Mouse (Mus musculus) yolk sac, embryonic 10.5 days (tissue): ENCODE measurements around the gene Auts2.
A peak's percentile ranks its signal among the peaks of the same experiment; 100 is the strongest.

Experiments used
- DNase-seq: peaks from one replicate; pipeline ENCODE4 v3.0.0-alpha.2; 2017; ENCODE audit warnings: low spot score

Auts2 gene

DNA sequence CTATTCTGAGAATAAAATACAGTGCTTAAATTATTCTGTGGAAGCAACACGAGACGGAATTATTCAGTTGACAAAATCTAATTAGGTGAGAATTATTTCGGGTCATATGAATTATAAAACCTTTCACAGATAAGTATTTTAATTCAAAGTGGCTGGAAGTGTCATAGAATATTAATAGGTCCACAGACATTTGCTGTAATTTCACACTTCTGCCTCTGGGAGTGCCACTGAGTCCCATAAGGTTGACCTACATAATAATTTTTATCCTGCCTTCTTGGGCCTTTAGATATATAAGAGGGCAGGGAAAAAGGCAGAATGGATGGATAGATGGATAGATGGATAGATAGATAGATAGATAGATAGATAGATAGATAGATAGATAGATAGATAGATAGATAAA lies 454.6 kb downstream of the Auts2 start:
- no peak for DNase-seq

DNA sequence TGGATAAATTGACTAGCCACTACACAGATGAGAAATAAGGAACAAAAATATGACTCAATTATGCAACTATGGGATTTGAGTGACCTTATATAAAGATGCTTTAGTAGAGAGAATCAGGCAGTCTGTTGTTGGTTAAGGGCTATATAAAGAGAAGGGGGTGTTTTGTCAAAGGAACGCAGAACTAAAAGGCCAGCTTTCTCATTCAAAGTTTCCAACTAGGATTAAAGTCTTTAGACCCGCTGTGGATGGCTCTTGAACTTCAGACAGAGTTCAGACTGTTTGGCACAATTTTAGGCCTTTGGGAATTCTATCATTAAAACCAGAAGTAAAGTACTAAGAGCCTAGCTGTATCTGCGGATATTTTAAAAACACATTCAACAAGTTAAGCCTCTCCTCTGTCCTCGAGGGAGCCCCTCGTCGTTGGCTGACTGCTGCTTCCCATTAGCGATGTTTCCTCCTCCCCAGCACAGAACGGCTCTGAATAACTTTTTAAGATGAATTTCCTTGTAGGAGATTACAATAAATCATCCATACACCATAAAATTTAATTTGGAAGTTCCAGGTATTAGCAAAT lies 459.3 kb downstream of the Auts2 start:
- DNase-seq = no peak

DNA sequence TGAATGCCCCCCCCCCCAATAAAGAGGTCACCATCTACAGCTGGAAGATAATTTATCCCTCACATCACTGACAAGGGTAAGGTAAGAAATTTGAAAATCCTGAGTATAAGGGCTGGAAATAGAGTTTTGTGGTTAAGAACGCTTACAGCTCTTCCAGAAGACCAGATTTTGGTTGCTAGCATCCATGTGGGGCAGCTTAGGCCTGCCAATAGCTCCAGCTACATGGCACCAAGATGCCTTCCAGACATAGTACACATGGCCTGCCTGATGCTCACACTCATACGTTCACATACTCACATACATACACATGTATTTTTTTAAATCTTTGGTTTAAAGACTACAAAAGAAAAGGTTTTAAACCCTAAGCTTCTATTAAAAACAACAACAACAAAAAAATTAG lies 467.2 kb downstream of the Auts2 start:
- DNase-seq = no peak

DNA sequence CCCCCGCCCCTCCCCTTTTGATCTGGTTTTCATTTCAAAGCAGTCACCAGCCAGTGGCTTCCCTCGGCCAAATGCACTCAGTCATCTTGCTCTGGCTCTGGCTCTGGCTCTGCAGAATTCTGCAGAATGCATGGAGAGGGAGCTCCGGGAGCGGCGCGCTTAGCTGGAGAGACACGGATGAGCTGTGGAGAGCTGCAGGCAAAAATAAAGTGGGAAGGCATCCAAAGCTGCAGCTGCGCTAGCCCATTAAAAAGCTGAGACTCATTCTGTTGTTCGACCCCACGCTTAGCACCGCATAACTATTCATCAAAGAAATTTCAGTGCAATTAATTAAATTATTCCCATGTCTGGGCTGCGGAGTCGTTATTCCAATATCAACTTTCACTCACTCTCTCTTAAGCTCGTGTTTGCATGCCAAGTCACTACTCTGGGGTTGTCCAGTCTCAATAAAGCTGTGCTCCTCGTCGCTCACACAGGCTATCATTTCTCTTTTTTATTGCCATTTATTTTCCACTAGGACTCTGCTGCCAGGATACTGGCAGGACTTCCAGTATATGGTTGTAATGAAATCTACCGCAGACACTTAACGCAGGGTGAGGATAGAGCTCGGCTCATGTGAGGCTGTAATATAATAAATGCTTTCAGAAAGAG lies 468.3 kb downstream of the Auts2 start:
- DNase-seq = peak; percentile 12

DNA sequence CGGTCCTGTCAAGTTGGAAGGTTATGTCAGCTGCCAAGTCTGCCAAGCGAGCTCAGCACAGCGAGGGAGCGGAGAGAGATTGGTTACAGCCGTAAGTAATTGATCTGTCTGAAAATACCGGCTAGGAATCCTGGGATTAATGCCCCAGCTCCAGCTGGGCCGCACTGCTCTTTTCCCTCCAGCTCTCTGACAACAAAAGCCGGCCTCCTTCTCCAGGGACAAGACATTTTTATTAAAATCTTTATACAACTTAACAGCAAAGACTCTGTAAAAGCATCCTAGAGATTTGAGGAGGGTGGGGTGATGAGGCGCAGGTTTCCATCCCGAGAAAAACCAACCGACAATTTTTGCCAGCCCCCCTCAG lies 468.8 kb downstream of the Auts2 start:
- DNase-seq = peak; percentile 15

DNA sequence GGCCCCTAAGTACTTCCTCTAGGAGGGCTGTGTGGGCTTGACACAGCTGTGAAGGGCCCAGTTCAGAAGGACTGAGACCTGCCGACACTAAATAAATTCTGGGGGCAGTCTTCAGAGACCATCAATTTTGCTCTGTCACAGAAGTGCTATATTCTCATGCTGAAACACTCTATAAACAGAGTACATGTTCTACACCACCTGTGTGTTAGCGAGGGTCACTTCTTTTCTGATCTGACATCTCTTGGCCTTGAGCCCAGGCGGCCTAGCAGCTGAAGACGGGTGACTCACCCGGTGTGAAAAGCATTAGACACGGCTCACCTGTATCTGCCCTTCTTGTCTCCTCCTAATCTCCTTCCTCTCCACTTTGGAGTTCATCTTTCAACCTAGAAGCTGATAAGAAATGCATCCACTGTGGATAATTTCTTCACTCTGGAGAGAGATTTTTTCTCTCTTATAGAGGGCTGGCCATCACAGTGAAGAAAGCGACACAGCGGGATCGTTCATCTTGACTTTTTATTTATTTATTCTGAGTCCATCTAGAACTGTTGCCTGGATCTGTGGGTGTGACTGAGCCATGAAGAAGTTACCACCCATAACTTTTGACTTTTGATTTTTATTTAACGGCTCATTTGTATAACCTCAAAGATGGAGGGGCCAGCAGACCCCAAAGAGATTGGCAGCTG lies 469.3 kb downstream of the Auts2 start:
- no peak for DNase-seq

DNA sequence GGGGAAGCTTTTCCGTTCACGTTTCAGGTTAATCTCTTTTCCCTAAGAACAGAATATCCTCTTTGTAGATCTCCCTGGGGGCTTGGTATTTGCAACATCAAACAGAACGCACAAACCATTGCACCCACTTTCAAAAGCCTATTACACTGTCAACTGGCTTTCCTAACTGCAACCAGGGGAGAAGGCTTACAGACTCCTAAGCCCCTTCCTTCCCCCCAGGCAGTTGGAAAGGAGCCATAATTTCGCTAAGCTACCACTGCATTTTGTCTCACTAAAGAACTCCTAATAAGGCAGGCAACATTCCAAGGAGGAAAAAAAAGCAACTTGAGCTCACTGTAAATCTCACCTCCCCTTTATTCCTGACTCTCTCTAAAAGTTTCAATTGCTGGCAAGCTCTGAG lies 470.8 kb downstream of the Auts2 start:
- no peak for DNase-seq

DNA sequence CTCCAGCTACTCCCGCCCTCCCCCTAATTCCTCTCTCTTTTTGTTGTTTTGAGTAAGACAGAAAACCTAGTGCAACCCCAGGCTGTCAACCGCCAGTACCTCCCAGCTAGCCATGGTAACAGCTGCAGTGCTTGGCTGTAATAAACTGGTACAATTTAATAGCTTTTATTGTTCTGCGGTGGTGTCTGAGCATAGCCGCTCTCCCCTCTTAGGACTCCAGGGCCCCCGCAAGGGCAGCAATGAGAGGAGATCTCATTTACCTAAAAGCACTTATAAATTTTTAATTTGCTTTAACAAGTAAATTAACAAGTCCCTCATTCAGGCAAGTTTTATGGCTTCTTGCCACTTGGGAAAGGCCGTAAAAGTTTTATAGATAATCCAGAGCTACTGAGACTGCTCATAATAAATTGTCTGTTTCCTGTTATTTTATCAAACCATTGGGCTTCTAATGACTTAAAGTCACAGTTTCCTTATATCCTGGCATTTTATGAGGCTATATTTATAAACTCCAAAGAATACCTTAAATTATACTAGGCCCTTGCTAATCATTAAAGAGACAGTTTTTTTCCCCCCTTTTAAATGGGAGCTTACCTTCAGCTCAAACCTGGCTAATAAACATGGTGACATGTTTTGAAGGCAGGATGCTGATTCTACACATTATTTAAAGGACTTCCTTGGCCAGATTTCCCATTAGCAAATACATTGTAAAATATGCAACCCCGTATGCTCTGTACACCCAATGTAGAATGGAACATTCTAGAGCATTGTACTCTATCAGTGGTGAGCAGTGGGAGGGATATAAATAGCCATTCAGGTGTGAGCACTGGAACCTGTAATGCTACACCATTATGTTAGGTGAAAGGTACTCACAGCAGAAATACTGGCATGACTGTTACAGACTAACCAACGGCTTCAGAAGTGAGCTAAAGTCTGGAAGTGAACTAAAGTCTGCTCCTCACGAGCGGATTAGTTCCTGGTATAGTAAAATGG lies 475.1 kb downstream of the Auts2 start:
- DNase-seq = no peak

DNA sequence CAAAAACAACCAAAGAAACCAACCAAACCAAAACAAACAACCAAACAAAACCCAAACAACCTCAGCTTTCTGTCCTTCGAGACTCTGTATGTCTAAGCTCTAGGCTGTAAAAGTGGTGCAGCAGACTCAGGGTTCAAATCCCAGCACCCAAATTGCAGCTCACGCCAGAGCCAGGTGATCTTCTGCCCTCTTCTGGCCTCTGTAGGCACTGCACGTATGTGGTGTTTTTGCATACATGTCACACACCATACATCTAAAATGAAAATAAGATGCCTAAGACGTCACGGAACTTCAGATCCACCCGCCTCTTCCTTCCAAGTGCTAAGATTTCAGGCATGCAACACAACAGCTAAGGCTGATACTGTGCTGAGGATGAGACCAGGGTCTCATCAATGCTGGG lies 483.0 kb downstream of the Auts2 start:
- DNase-seq = no peak

DNA sequence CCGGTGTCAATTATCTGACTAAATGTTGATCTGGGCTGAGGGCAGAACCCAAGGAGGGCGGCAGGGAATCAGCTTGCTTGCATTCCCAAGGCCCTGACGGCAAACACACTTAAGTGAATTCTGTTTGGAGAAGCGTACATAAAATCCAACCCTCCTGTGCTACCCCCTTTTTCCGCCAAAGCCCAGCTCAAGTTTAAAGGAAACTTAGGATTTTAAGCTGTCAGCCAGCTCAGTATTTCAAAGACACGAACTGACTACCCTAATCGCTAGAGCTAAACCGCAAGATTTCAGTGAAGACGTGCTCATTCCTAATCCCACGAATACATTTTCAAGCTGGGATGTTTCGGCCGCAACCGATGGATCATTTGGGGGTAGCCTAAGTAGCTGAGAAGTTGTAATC lies 490.5 kb downstream of the Auts2 start:
- DNase-seq = no peak

DNA sequence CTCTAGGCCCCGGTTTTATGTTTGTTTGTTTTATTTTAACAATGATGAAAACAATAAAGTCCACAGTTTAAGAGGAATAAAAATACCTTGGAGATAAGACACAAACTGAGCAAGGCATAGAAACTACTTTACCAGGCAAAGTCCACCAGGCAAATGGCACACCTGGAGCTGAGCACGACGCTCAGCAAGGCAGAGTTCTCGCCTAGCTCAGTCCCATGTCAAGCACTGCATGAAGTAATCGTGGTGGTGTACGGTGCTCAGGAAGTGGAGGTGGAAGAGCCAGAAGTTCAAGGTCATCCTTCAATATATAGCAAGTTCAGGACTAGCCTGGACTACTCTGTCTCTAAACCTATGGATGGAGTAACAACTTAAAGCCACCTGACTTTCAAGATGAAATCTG lies 503.6 kb downstream of the Auts2 start:
- DNase-seq = no peak

DNA sequence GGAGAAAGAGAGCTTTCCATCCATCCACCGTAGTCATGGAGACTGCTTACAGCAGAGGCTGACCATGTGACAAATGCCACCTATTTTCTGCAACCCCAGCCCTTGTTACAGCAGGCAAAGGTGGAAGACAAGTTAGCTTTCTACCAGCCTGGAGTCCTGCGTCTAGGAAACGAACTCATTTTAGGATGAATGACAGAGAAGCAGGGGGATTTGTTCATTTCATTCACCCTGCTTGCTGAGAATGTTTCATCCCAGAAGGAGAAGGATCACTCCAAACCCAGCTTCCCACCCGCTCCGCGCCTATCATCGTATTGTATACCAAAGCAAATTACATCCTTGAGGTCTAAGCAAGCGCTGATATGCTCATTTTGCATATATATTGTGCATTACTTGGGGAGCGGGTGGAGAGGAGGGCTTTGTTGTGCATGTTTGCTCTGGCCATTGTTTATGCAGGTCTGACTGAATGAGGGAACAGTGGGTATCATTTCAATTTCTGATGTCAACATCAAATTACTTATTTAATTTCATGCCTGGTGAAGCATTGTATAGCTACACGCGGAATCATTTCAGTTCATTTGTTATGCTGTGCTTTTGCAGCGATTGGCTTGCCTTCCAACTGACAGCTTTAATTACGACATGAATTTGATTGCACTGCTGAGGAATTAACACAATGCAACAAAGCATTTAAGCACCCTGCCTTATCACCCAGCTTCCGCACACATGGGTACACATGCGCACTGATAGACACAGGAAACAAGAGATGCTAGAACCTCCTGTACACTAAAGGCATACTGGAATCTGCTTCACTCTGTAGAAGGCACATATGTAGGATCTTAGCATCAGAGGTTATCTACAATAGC lies 509.4 kb downstream of the Auts2 start:
- DNase-seq = no peak

DNA sequence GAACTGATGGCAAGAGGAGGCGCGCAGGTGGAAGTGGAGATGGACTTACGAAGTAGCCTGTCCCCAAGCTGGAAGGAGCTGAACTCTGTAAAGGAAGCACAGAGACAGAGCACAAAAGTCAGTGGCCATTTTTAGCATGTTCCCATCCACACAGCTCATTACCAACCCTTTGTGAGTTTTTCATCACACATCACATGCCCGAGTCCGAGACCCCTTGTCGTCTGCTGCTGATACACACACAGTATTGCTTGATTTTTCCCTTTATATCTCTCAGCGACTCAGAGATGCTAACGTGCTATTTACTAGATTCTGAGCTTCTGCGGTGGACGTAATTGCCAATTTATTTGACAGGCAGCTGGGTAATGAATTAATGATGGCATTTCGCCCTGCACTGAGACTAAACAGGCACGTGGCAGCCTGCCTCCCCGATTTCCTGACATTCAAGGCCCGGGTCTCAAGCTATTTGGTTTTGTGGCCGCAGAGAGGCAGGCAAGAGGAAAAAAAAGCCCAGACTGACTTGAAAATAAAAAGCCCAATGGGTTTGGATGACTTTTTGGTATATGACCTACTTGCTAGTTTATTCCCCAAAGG lies 512.1 kb downstream of the Auts2 start:
- no peak for DNase-seq

DNA sequence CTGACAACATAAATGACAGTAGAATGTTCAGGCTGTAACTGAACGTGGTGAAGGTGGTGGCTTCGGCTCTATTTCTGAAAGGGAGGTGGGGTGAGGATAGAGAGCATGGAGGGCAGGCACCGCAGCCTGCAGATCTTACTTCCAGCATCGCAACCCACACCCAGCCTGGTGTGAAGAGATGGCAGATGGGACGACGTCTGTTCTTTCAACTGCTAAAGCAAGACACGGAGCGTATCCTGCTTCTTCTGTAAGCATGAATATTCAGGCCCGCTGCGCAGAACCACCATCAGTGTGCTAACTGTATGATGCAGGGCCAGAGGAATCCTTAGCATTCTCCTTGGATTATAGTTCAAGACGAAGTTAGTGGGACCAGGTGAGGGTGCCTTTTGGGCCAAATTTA lies 513.5 kb downstream of the Auts2 start:
- DNase-seq = no peak

DNA sequence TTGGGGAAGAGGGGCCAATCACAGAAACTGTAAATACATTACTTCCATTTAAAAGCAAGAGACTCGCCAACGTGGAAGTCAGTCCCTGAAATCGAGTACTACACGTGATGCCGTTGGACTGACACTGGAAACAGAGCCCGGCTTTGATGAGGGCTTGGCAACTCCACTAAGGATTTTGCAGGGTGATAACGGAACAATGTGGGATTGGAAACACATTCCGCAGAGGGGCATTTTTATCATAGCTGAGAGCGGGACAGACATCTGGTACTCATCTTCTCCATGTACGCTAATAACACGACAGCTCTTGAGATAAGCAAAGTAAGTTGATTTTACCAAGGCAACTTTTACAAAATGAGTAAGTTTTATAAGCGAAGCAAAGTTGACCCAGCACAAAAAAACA lies 514.1 kb downstream of the Auts2 start:
- peak; percentile 11 for DNase-seq

DNA sequence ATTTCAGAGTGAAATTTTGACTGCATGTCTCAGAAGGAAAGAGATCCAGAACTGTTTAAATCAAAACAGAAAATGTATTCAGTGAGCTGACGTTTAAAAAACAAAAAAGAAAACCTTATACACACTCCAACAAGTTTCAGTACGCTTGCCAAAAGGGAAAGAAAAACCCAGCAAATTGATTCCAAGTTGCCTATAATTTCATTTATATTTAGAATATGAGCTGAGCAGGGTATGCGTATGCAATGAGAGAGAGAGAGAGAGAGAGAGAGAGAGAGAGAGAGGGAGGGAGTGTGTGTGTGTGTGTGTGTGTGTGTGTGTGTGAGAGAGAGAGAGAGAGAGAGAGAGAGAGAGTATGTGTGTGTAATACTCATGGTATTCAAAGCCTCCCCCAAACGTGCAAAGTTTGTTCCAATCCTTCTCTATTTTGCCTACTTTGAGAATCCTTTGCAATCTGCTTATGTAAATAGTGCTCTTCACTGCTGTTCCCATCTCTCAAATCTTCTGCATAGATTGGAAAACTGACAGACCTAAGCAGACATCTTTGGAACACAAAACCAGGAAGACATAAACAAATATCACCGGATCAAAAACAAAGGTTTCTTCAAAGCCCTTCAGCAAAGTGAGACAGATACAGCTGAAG lies 515.2 kb downstream of the Auts2 start:
- no peak for DNase-seq

DNA sequence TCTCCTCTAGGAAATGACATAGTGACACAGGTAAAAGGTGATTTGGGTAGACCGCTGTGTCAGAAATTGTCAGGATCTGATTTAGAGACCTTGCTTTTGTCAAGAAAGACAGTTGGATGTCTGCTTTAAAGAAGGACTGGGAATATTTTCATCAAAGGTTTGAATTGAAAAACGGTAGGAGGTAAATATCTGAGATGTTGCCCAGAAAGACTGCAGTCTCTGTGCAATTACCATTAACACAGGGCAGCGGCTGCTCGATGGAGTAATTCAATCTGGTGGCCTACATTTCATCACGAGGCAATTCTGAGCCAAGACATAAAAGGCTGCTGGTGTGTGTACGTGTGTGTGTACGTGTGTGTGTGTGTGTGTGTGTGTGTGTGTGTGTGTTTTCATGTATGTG lies 529.8 kb downstream of the Auts2 start:
- DNase-seq = no peak

DNA sequence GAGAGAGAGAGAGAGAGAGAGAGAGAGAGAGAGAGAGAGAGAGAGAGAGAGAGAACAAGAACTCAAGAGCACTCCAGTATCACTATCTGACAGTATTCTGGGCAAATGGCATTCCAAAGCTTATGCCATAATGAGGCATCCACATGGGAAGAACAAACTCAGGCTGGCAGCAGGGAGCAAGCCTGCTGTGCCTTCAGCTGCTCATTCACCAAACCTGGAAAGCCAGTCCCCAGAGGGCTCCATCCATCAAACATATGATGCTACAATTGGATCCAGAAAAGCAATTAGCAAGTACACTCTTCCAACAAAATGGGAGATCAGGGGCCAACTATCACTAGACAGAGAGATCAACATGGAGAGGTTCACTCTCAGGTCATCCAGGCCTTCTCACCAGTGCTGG lies 531.3 kb downstream of the Auts2 start:
- no peak for DNase-seq

DNA sequence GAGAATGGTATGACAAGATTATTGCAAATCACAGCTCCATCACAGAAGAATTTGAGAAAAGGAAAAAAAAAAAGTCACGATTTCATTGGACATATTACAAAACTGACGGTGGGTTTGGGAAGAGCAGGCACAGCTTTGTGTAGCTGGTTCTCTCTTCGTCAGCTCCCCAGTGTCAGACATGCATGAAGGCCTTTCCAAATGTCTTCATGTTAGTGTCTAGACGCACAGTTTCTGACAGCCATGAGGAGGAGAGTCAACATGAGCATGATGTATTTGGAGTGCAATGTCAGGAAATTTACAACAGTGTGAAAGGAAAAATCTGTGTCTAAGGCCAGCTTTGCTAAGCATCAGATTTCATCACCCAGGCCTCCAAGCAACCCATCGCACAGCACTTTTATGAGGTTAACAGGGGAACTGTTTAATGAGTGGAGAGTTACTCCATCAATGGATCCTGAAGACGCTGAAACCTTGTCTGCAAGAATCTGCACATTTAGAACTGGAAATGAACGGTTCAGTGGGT lies 534.4 kb downstream of the Auts2 start:
- DNase-seq = no peak

DNA sequence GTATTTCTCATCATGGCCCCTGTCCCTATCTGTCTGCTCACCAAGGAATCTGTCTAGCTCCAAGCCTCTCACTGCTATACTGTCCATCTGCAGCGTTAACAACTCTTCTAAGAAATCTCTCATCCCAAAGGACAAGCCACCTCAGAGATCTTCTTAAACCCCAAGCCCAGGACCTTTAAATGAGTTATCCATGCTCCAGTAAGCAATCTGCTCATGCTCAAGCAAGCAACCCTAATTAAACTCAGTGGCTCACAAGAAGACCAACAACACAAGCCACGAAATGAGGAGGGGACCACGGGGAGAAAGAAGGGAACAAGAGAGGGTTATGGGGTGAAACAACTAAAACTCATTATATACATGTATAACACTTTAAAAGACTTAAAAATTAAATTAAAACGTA lies 535.2 kb downstream of the Auts2 start:
- no peak for DNase-seq
